Mouse (Mus musculus): ENCODE measurements around the gene Lsm7. TPM values are rescaled to one million over a fixed set of nuclear protein-coding genes. Genes with fewer than 3 reads are reported as not detected.

Lsm7 gene
- polyA plus RNA-seq, 1 experiment, result 242 TPM

GRCm38 (mm10) chr10:80812391-80813041 lies 42.5 kb downstream of the Lsm7 start:
- H3K4me1 ChIP-seq (replicated peaks; ENCODE audit: control insufficient read depth, insufficient read depth, low read length), result 0 out of 2 replicates have a peak, but pooled peaks cover 3% of the 10 kb centered on the region
- H3K36me3 ChIP-seq (ENCODE audit: control insufficient read depth, insufficient read depth, low read length), result no peaks in the 10 kb centered on the region
- no peak overlapping the region for H3K27ac ChIP-seq (ENCODE audit: control insufficient read depth, insufficient read depth, low read length)
- H3K27me3 ChIP-seq (ENCODE audit: control insufficient read depth, insufficient read depth, low read length), result peaks cover 21% of the 10 kb centered on the region
- 71% methylated on average over 5 of the region's 5 CpGs for WGBS
- TF ChIP-seq CTCF (IDR thresholded peaks at IDR 0.05; ENCODE audit: borderline replicate concordance, control insufficient read depth, extremely low read depth, insufficient read depth, low read length, poor library complexity), result no peak
- TF ChIP-seq POLR2A (IDR thresholded peaks at IDR 0.05; ENCODE audit: control insufficient read depth, extremely low read depth, insufficient read depth, low read length, poor library complexity), result no peak
- H3K4me3 ChIP-seq (ENCODE audit: control insufficient read depth, insufficient read depth, low read length), result no peak overlapping the region
- DNase-seq, result no peak

DNA sequence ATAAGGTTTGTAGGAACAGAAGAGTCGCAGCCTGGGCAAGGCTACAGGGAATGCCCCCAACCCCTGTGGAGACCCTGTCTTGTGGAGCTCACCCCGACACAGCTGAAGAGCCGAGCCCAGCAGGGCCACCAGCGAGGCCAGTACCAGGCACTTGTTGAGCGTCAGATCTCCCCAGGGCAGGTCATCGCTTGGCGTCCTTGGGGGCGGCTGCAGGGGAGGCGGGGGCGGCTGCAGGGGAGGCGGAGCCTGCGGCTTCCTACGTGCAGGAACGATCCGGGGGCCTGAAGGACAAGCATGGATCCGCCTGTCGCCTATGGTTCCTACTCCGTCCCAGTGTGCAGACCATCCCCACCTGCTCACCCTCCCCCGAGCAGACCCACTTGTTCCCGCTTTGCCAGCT lies 44.9 kb downstream of the Lsm7 start:
- H3K27ac ChIP-seq (ENCODE audit: control insufficient read depth, insufficient read depth, low read length), result no peak overlapping the region
- DNase-seq, result no peak
- no peak overlapping the region for H3K4me3 ChIP-seq (ENCODE audit: control insufficient read depth, insufficient read depth, low read length)
- TF ChIP-seq CTCF (IDR thresholded peaks at IDR 0.05; ENCODE audit: borderline replicate concordance, control insufficient read depth, extremely low read depth, insufficient read depth, low read length, poor library complexity) (no peak), POLR2A (IDR thresholded peaks at IDR 0.05; ENCODE audit: control insufficient read depth, extremely low read depth, insufficient read depth, low read length, poor library complexity) (no peak)
- peaks cover 21% of the 10 kb centered on the region for H3K27me3 ChIP-seq (ENCODE audit: control insufficient read depth, insufficient read depth, low read length)
- H3K36me3 ChIP-seq (ENCODE audit: control insufficient read depth, insufficient read depth, low read length), result no peaks in the 10 kb centered on the region
- WGBS, result 41% methylated on average over 20 of the region's 20 CpGs
- peaks cover 16% of the 10 kb centered on the region for H3K4me1 ChIP-seq (replicated peaks; ENCODE audit: control insufficient read depth, insufficient read depth, low read length)

DNA sequence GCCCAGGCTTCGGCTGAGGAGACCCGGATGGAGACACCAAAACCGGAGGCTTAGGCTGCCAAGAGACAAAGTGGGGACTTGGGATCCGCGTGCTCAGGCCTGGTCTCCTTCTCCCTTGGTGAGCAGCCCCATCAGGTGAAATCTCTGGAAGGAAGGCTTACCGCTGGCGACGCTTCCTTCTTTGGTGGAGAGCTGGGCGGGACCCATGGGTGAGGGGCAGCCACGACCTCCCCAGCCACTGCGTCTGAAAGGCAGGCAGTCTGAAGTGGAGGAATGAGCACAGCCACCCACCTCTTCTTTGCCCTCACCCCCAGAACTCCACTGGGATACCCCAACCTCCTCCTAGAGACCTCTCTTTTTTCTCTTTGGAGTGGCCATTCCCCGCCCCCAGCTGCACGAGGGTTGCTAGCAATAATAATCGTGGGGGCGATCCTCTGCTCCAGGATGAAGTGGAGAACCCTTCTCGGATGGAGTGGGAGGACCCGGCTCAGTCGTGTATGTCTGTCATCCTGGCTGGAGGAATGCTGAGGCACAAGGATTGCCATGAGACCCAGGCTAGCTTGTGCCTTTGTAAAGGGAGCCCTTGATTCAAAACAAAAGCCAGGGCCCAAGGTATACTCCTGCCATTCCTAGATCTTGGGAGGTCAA lies 45.9 kb downstream of the Lsm7 start:
- Histone ChIP-seq H3K27ac (ENCODE audit: control insufficient read depth, insufficient read depth, low read length) (no peak overlapping the region), H3K27me3 (ENCODE audit: control insufficient read depth, insufficient read depth, low read length) (peaks cover 21% of the 10 kb centered on the region), H3K36me3 (ENCODE audit: control insufficient read depth, insufficient read depth, low read length) (peaks cover 1% of the 10 kb centered on the region; the same call in 1 of the 2 replicates), H3K4me1 (replicated peaks; ENCODE audit: control insufficient read depth, insufficient read depth, low read length) (peaks cover 16% of the 10 kb centered on the region), H3K4me3 (ENCODE audit: control insufficient read depth, insufficient read depth, low read length) (no peak overlapping the region)
- no peak for TF ChIP-seq POLR2A (IDR thresholded peaks at IDR 0.05; ENCODE audit: control insufficient read depth, extremely low read depth, insufficient read depth, low read length, poor library complexity)
- no peak for TF ChIP-seq CTCF (IDR thresholded peaks at IDR 0.05; ENCODE audit: borderline replicate concordance, control insufficient read depth, extremely low read depth, insufficient read depth, low read length, poor library complexity)
- 18% methylated on average over 18 of the region's 18 CpGs for WGBS
- DNase-seq, result no peak

DNA sequence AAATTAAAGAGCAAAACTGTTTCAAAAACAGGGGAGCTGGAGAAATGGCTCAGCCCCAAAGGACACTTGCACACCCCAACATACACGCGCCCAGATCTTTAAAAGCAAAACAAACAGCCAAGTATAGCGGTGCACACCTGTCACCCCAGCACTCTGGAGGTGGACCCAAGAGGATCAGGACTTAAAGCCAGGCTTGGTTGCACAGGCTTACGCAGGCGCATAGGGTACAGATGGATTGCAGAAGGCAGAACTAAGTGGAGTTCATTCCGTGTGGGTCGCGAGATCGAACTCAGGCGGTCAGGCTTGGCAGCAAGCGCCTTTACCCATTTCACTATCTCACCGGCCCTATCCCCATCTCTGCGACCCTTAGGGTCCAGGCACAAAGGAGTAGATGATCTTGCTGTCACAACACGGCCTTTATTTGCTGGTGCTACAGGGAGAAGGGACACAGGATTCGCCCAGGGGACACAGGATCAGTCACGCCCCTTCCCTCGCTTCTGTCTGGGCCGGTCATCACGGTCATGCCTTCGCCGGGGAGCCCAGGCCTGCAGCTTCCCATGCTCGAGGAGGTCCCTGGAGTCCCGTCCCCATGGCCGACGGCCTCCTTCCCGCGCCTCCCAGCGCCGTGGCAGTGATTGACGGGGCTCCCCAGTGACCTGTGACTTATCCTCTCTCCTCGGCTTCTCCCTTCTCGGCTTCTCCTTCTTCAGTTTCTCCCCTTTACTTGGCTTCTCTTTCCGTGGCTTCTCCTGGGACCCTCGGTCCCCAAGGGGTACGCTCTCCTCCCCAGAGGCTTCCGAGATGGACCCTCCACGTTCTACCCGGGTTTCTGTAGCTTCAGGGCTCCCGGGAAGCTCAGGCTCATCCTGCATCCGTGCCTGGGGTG lies 46.7 kb downstream of the Lsm7 start:
- H3K27me3 ChIP-seq (ENCODE audit: control insufficient read depth, insufficient read depth, low read length), result peaks cover 21% of the 10 kb centered on the region
- peaks cover 9% of the 10 kb centered on the region for H3K36me3 ChIP-seq (ENCODE audit: control insufficient read depth, insufficient read depth, low read length)
- WGBS, result 37% methylated on average over 40 of the region's 40 CpGs
- TF ChIP-seq CTCF (IDR thresholded peaks at IDR 0.05; ENCODE audit: borderline replicate concordance, control insufficient read depth, extremely low read depth, insufficient read depth, low read length, poor library complexity), result no peak
- no peak for TF ChIP-seq POLR2A (IDR thresholded peaks at IDR 0.05; ENCODE audit: control insufficient read depth, extremely low read depth, insufficient read depth, low read length, poor library complexity)
- no peak overlapping the region for H3K4me3 ChIP-seq (ENCODE audit: control insufficient read depth, insufficient read depth, low read length)
- no peak for DNase-seq
- no peak overlapping the region for H3K27ac ChIP-seq (ENCODE audit: control insufficient read depth, insufficient read depth, low read length)
- peaks cover 16% of the 10 kb centered on the region for H3K4me1 ChIP-seq (replicated peaks; ENCODE audit: control insufficient read depth, insufficient read depth, low read length)

DNA sequence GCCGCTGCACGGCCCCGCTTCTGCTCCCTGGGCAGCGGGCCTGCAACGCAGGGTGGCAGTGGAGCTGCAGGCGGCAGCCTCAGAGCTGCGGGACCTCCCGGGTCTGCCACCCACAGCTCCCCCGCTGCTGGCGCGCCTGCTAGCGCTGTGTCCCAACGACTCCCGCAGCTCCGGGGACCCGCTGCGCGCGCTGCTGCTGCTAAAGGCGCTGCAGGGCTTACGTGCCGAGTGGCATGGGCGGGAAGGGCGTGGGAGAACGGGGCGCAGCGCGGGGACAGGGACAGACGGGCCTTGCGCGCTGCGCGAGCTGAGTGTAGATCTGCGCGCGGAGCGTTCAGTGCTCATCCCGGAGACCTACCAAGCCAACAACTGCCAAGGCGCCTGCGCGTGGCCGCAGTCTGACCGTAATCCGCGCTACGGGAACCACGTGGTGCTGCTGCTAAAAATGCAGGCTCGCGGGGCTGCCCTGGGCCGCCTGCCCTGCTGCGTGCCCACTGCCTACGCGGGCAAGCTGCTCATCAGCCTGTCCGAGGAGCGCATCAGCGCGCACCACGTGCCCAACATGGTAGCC lies 47.9 kb downstream of the Lsm7 start:
- Histone ChIP-seq H3K27ac (ENCODE audit: control insufficient read depth, insufficient read depth, low read length) (no peak overlapping the region), H3K4me3 (ENCODE audit: control insufficient read depth, insufficient read depth, low read length) (peak overlapping the region; percentile 26), H3K4me1 (replicated peaks; ENCODE audit: control insufficient read depth, insufficient read depth, low read length) (peaks cover 16% of the 10 kb centered on the region), H3K27me3 (ENCODE audit: control insufficient read depth, insufficient read depth, low read length) (peaks cover 21% of the 10 kb centered on the region), H3K36me3 (ENCODE audit: control insufficient read depth, insufficient read depth, low read length) (peaks cover 19% of the 10 kb centered on the region)
- DNase-seq, result no peak
- TF ChIP-seq CTCF (IDR thresholded peaks at IDR 0.05; ENCODE audit: borderline replicate concordance, control insufficient read depth, extremely low read depth, insufficient read depth, low read length, poor library complexity) (no peak), POLR2A (IDR thresholded peaks at IDR 0.05; ENCODE audit: control insufficient read depth, extremely low read depth, insufficient read depth, low read length, poor library complexity) (no peak)
- 1% methylated on average over 58 of the region's 58 CpGs for WGBS
